Mouse (Mus musculus) T-helper 2 cell (primary cell): ENCODE measurements around the gene Atp8b5.

Experiments used
- in situ Hi-C: fragments of 300-600 bp; cut with MboI, MseI; formaldehyde crosslinking; loops from one replicate; pipeline ENCODE4 v1.15.1; 2025; ENCODE audit warnings: high pct_unique_total_duplicates

Gene Atp8b5

DNA sequence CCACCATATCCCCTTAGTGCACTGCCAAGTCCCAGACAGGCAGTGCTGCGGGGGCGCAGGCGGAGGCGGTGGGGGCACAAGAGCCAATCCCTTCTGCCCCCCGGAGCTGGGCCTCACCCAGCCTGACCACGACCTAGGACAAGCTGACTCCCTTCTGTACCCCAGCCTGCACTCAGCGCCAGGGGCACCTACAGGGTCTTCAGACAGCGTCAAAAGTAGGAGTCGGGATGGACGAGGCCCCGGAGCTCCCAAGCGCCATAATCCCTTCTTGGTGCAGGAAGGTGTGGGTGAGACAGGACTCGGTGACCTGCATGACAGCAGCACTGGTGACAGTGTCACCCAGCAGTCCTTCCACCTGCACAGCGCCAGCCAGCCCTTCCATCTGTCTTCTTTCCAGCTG lies 147.8 kb downstream of the Atp8b5 start:
- in situ Hi-C loops = no loop called here

DNA sequence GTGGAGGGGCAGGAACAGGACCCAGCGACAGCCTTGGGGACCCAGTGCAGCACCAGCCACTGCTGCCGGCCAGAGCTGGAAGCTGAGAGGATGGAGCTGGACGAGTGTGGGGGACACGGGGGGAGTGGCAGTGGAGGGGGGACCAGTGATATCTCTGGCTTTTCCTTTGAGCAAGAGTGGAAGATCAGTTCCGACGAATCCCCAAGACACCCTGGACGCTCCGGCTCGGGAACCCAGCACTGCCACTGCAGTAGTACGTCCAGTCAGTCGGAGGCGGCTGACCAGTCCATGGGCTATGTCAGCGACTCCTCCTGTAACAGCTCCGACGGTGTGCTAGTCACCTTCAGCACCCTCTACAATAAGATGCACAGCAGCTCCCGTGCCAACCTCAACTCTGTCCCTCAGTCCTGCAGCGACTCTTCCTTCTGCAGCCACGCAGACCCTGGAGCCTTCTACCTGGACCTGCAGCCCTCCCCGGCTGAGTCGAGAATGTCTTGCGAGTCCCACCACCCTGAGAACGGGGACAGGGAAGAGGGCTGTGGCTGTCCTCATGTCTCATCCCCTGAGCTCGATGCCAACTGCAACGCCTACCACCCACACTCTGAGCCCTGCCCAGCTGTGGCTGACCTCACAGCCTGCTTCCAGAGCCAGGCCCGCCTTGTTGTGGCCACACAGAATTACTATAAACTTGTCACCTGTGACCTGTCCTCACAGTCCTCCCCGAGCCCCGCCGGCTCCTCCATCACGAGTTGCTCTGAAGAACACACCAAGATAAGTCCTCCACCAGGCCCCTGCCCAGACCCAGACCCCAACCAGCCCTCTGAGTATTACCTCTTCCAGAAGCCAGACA lies 148.5 kb downstream of the Atp8b5 start:
- in situ Hi-C loops = no loop called here

- in situ Hi-C loops = no loop called here
These were observed 149.1 kb downstream of the Atp8b5 start for GRCm38 (mm10) chr4:43416071-43416490.

- in situ Hi-C loops = no loop called here
These were observed 150.5 kb downstream of the Atp8b5 start for GRCm38 (mm10) chr4:43417269-43418062.

GRCm38 (mm10) chr4:43418450-43418849 lies 151.5 kb downstream of the Atp8b5 start:
- in situ Hi-C loops = no loop called here

- in situ Hi-C loops = no loop called here
These were observed 152.2 kb downstream of the Atp8b5 start for GRCm38 (mm10) chr4:43418973-43419656.

- in situ Hi-C loops = no loop called here
These were observed 152.9 kb downstream of the Atp8b5 start for GRCm38 (mm10) chr4:43419801-43420281.

- in situ Hi-C loops = no loop called here
These were observed 153.3 kb downstream of the Atp8b5 start for GRCm38 (mm10) chr4:43420305-43420704.

DNA sequence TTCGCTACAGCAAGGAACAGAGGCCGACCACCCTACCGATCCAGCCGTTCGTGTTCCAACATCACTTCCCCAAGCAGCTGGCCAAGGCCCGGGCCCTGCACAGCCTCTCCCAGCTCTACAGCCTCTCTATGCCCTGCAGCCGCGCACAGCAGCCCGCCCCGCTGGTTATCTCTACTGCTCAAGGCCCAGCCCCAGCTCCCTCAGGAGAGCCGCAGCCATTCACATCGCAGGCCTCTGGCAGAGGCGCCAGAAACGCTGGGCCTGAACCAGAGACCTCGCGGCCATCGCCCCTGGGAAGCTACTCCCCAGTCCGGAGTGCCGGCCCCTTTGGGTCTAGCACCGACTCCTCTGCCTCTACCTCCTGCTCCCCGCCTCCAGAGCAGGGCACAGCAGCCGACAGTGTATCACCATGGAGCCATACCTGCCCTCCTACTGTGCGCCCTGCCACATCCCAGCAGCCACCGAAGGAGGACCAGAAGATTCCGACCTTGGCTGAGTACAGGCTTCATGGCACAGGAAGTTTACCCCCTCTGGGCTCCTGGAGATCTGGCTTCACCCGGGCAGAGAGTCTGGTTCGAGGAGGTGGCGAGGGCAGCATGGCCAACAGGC lies 154.8 kb downstream of the Atp8b5 start:
- in situ Hi-C loops = no loop called here
